Mouse (Mus musculus) erythroblast, embryonic 14.5 days (primary cell): ENCODE data around the gene Vmn2r9.

Experiments
- GATA1 ChIP-seq: IDR thresholded peaks from 2 replicates; pipeline ENCODE4 v1.6.1; 2012; ENCODE audit warnings: low read length, inconsistent platforms, mixed read lengths
- TAL1 ChIP-seq: IDR thresholded peaks from 3 replicates; pipeline ENCODE4 v1.6.1; 2012; ENCODE audit warnings: low read length, inconsistent platforms, mixed read lengths

GRCm38 (mm10) chr5:108803646-108804045, 48.8 kb downstream of the Vmn2r9 start:
- TF ChIP-seq GATA1 (no peak), TAL1 (no peak)
